Mouse (Mus musculus): ENCODE measurements around the gene Tm9sf4. TPM values are rescaled to one million over a fixed set of nuclear protein-coding genes. Genes with fewer than 3 reads are reported as not detected.

The Tm9sf4 gene
- total RNA-seq, 4 experiments from 2014 or later: 93.5 to 116 (median 103) TPM

- DNase-seq (ENCODE audit: low spot score in 2 of 2): no peak
These were observed 53.7 kb downstream of the Tm9sf4 start for GRCm38 (mm10) chr2:153214771-153215259.

GRCm38 (mm10) chr2:153215421-153215820, 54.3 kb downstream of the Tm9sf4 start:
- DNase-seq (ENCODE audit: low spot score in 2 of 2): no peak

GRCm38 (mm10) chr2:153217826-153218340, 56.8 kb downstream of the Tm9sf4 start:
- no peak for DNase-seq (ENCODE audit: low spot score in 2 of 2)

- no peak for DNase-seq (ENCODE audit: low spot score in 2 of 2)
These were observed 57.4 kb downstream of the Tm9sf4 start for GRCm38 (mm10) chr2:153218516-153218915.

- DNase-seq (ENCODE audit: low spot score in 2 of 2): no peak
These were observed 60.5 kb downstream of the Tm9sf4 start for GRCm38 (mm10) chr2:153221620-153222019.

- no peak for DNase-seq (ENCODE audit: low spot score in 2 of 2)
These were observed 61.0 kb downstream of the Tm9sf4 start for GRCm38 (mm10) chr2:153222130-153222529.

GRCm38 (mm10) chr2:153222566-153222965, 61.5 kb downstream of the Tm9sf4 start:
- no peak for DNase-seq (ENCODE audit: low spot score in 2 of 2)

GRCm38 (mm10) chr2:153224946-153225594, 64.0 kb downstream of the Tm9sf4 start, which contains the start of gene Tspyl3:
TSS of gene Tspyl3 (minus strand) at chr2:153225441.
- DNase-seq (ENCODE audit: low spot score in 2 of 2): peak; percentile 29 to 45

GRCm38 (mm10) chr2:153225595-153225953, 64.5 kb downstream of the Tm9sf4 start:
- DNase-seq (ENCODE audit: low spot score in 2 of 2): no peak

- DNase-seq (ENCODE audit: low spot score in 2 of 2): no peak
These were observed 66.9 kb downstream of the Tm9sf4 start for GRCm38 (mm10) chr2:153227959-153228358.

GRCm38 (mm10) chr2:153228523-153228922, 67.4 kb downstream of the Tm9sf4 start:
- no peak for DNase-seq (ENCODE audit: low spot score in 2 of 2)

GRCm38 (mm10) chr2:153237193-153237592, 76.1 kb downstream of the Tm9sf4 start:
- DNase-seq (ENCODE audit: low spot score in 2 of 2): no peak

GRCm38 (mm10) chr2:153237891-153238290, 76.8 kb downstream of the Tm9sf4 start:
- DNase-seq (ENCODE audit: low spot score in 2 of 2): no peak

- no peak for DNase-seq (ENCODE audit: low spot score in 2 of 2)
These were observed 77.3 kb downstream of the Tm9sf4 start for GRCm38 (mm10) chr2:153238406-153238805.

- no peak for DNase-seq (ENCODE audit: low spot score in 2 of 2)
These were observed 78.1 kb downstream of the Tm9sf4 start for GRCm38 (mm10) chr2:153239021-153239859.

- no peak for DNase-seq (ENCODE audit: low spot score in 2 of 2)
These were observed 78.9 kb downstream of the Tm9sf4 start for GRCm38 (mm10) chr2:153239860-153240480.

GRCm38 (mm10) chr2:153240701-153241235, 79.7 kb downstream of the Tm9sf4 start:
- peak in 1 of 2 experiments; percentile 8 for DNase-seq (ENCODE audit: low spot score in 2 of 2)

- peak; percentile 68 to 80 for DNase-seq (ENCODE audit: low spot score in 2 of 2)
These were observed 80.3 kb downstream of the Tm9sf4 start, which contains the start of the genes Plagl2 and Pofut1 for GRCm38 (mm10) chr2:153241250-153242014. TSS of gene Plagl2 (minus strand) at chr2:153241426. TSS of gene Pofut1 (plus strand) at chr2:153241533.

GRCm38 (mm10) chr2:153242156-153242555, 81.1 kb downstream of the Tm9sf4 start:
- no peak for DNase-seq (ENCODE audit: low spot score in 2 of 2)

- DNase-seq (ENCODE audit: low spot score in 2 of 2): no peak
These were observed 88.6 kb downstream of the Tm9sf4 start for GRCm38 (mm10) chr2:153249751-153250150.

GRCm38 (mm10) chr2:153256604-153257003, 95.5 kb downstream of the Tm9sf4 start:
- DNase-seq (ENCODE audit: low spot score in 2 of 2): no peak
